Mouse (Mus musculus): Measurements from ENCODE around the gene Creb1. TPM values are rescaled to one million over a fixed set of nuclear protein-coding genes. Genes with fewer than 3 reads are reported as not detected.

Gene Creb1
- polyA plus RNA-seq, 1 experiment, result 33.8 TPM

GRCm38 (mm10) chr1:64623558-64624435, 91.4 kb downstream of the Creb1 start:
- TF ChIP-seq POLR2A (IDR thresholded peaks at IDR 0.05; ENCODE audit: borderline replicate concordance, extremely low read depth, insufficient read depth, insufficient read length, poor library complexity, severe bottlenecking), result no peak
- TF ChIP-seq CTCF (IDR thresholded peaks at IDR 0.05; ENCODE audit: borderline replicate concordance, extremely low read depth, insufficient read depth, insufficient read length), result no peak
- no peak for DNase-seq (ENCODE audit: low read depth)

GRCm38 (mm10) chr1:64625214-64625613, 92.8 kb downstream of the Creb1 start:
- no peak for TF ChIP-seq CTCF (IDR thresholded peaks at IDR 0.05; ENCODE audit: borderline replicate concordance, extremely low read depth, insufficient read depth, insufficient read length)
- TF ChIP-seq POLR2A (IDR thresholded peaks at IDR 0.05; ENCODE audit: borderline replicate concordance, extremely low read depth, insufficient read depth, insufficient read length, poor library complexity, severe bottlenecking), result no peak

DNA sequence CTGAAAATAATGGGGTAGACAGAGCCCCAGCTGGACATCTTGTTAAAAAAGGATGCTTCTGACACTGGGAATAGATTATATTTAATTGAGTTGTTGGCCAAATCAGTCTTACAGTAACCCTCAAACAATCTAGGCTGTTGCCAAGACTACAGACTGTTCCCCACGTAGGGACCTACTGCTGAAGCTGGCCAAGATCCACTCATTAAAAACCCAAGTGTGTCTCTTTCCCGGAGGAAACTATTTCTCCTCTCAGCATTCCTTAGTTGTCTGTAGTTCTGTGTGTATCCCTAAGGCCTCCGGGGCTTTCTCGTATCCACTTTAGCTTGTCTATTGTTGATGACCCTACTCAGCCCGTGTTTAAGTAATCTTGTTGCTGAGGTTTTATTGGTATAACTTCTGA, 99.1 kb downstream of the Creb1 start:
- no peak for TF ChIP-seq POLR2A (IDR thresholded peaks at IDR 0.05; ENCODE audit: borderline replicate concordance, extremely low read depth, insufficient read depth, insufficient read length, poor library complexity, severe bottlenecking)
- TF ChIP-seq CTCF (IDR thresholded peaks at IDR 0.05; ENCODE audit: borderline replicate concordance, extremely low read depth, insufficient read depth, insufficient read length), result no peak
- DNase-seq (ENCODE audit: low read depth), result peak; percentile 41

More at GRCm38 (mm10) chr1:64625214-64625613, 92.8 kb downstream of the Creb1 start:
- DNase-seq (ENCODE audit: low read depth), result no peak

- no peak for TF ChIP-seq CTCF (IDR thresholded peaks at IDR 0.05; ENCODE audit: borderline replicate concordance, extremely low read depth, insufficient read depth, insufficient read length)
- TF ChIP-seq POLR2A (IDR thresholded peaks at IDR 0.05; ENCODE audit: borderline replicate concordance, extremely low read depth, insufficient read depth, insufficient read length, poor library complexity, severe bottlenecking), result no peak
- DNase-seq (ENCODE audit: low read depth), result no peak
Measured at GRCm38 (mm10) chr1:64633237-64633636, 100.8 kb downstream of the Creb1 start.

- TF ChIP-seq CTCF (IDR thresholded peaks at IDR 0.05; ENCODE audit: borderline replicate concordance, extremely low read depth, insufficient read depth, insufficient read length) (no peak), POLR2A (IDR thresholded peaks at IDR 0.05; ENCODE audit: borderline replicate concordance, extremely low read depth, insufficient read depth, insufficient read length, poor library complexity, severe bottlenecking) (no peak)
- DNase-seq (ENCODE audit: low read depth), result no peak
Measured at GRCm38 (mm10) chr1:64635624-64636023, 103.2 kb downstream of the Creb1 start.

GRCm38 (mm10) chr1:64639279-64639678, 106.8 kb downstream of the Creb1 start:
- TF ChIP-seq CTCF (IDR thresholded peaks at IDR 0.05; ENCODE audit: borderline replicate concordance, extremely low read depth, insufficient read depth, insufficient read length) (no peak), POLR2A (IDR thresholded peaks at IDR 0.05; ENCODE audit: borderline replicate concordance, extremely low read depth, insufficient read depth, insufficient read length, poor library complexity, severe bottlenecking) (no peak)
- DNase-seq (ENCODE audit: low read depth), result no peak

DNA sequence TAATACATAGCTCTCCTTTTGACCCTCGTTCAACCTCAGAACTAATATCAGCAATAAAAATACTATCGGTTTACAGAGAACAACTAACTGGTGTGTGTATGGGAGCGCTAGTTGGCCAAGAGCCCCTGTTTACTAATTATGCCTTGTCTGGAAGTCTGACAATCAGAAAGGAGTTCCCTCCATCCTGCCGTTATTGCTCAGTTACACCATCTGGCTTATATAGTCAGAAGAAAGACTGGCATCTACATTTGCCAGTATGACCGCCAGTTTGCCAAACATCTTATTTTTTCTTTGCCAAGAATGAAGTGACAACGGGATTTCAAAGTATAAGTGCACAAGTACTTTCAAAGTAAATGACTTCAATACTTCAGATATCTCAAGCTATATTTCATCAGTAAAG, 108.6 kb downstream of the Creb1 start:
- TF ChIP-seq POLR2A (IDR thresholded peaks at IDR 0.05; ENCODE audit: borderline replicate concordance, extremely low read depth, insufficient read depth, insufficient read length, poor library complexity, severe bottlenecking), result no peak
- TF ChIP-seq CTCF (IDR thresholded peaks at IDR 0.05; ENCODE audit: borderline replicate concordance, extremely low read depth, insufficient read depth, insufficient read length), result no peak
- DNase-seq (ENCODE audit: low read depth), result peak; percentile 68

DNA sequence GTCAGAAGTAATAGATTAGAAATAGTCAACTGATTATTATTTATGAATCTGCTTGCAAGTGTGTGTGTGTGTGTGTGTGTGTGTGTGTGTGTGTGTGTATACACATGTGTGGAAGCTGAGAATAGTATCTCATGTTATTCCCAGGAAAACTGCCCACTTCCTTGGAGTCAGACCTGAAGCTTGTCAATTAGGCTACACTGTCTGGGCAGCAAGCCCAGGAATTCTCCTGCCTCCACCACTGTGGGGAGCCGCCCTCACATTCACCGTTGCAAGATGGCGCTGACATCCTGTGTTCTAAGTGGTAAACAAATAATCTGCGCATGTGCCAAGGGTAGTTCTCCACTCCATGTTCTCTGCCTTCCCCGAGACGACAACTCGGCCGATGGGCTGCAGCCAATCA, 110.1 kb downstream of the Creb1 start:
- peak; percentile 63 for DNase-seq (ENCODE audit: low read depth)

GRCm38 (mm10) chr1:64644513-64644912, 112.1 kb downstream of the Creb1 start:
- no peak for TF ChIP-seq CTCF (IDR thresholded peaks at IDR 0.05; ENCODE audit: borderline replicate concordance, extremely low read depth, insufficient read depth, insufficient read length)
- TF ChIP-seq POLR2A (IDR thresholded peaks at IDR 0.05; ENCODE audit: borderline replicate concordance, extremely low read depth, insufficient read depth, insufficient read length, poor library complexity, severe bottlenecking), result no peak

GRCm38 (mm10) chr1:64649362-64650124, 117.1 kb downstream of the Creb1 start:
- no peak for DNase-seq (ENCODE audit: low read depth)
- TF ChIP-seq CTCF (IDR thresholded peaks at IDR 0.05; ENCODE audit: borderline replicate concordance, extremely low read depth, insufficient read depth, insufficient read length), result no peak

More at GRCm38 (mm10) chr1:64644513-64644912, 112.1 kb downstream of the Creb1 start:
- DNase-seq (ENCODE audit: low read depth), result no peak

DNA sequence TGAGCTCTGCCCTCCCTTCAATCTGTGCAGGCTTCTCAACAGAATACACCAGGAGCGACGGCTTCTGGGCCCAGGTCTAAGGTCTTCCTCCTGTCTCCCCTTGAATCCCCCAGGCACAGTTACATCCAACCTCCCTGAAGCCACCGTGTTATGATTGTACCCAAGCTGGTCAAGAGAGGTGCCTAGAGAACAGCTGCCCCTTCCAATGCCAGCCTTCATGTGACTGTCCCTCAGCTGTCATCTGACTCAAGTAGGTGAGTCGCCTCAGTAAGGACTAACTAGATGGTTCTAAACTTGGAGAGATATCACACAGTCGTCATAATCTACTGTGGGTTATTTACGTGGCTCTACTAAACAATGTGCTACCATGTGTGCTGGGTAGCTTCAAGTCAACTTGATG, 121.3 kb downstream of the Creb1 start:
- TF ChIP-seq POLR2A (IDR thresholded peaks at IDR 0.05; ENCODE audit: borderline replicate concordance, extremely low read depth, insufficient read depth, insufficient read length, poor library complexity, severe bottlenecking) (no peak), CTCF (IDR thresholded peaks at IDR 0.05; ENCODE audit: borderline replicate concordance, extremely low read depth, insufficient read depth, insufficient read length) (no peak)
- no peak for DNase-seq (ENCODE audit: low read depth)

Other genes with a start within 250 kb of the Creb1 start
- gene Mettl21a, start 84.6 kb downstream of the Creb1 start, polyA plus RNA-seq (2012; rRNA removed), result 12.6 and 17.4 TPM in 2 replicates
- gene Ccnyl1, start 157.8 kb downstream of the Creb1 start, polyA plus RNA-seq (2012; rRNA removed), result 39.5 TPM in 2 replicates
- 1.7 and 1.9 TPM in 2 replicates for gene Fzd5, start 205.1 kb downstream of the Creb1 start, polyA plus RNA-seq (2012; rRNA removed)